Mouse (Mus musculus): ENCODE data around the gene Plcl2.

DNA sequence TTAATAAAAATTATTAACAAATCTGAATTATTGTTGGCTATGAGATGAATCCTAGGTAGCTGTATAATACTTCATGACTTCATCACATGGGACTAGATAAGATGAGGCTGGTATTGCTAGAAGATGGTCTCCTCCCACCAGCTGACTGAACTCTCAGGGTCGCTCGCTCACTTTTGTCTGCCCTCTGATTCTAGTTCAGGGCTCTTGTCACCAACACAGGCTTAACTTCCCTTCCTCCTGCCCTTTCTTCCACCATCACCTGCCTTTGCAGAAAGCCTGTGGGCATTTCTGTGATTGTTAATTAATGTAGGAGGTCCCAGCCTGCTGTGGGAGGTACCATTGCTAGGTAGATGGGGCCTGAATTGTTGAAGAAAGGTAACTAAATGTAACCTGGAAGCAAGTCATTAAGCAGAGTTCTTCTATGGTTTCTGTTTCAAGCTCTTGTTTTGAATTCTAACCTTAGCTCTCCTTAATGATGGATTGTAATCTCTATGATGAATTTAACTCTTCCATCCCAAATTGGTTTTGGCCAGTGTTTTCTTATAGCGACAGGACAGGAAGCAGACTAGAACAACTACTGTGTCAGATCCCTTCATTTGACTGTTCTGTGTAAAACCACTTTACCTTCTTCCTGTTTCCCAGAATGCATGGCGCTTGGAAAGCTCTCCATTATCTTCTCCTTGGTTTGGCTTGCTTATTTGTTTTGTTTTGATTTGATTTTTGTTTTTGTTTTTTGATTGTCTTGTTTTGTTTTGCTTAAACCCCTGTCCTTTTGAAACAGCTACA lies 27.4 kb downstream of the Plcl2 start:
- no peak for TF ChIP-seq CTCF (IDR thresholded peaks at IDR 0.05; ENCODE audit: borderline replicate concordance, control insufficient read depth, extremely low read depth, insufficient read depth, low read length, poor library complexity)
- TF ChIP-seq POLR2A (IDR thresholded peaks at IDR 0.05; ENCODE audit: control insufficient read depth, extremely low read depth, insufficient read depth, low read length, poor library complexity) = no peak
